Mouse (Mus musculus): ENCODE results near the gene Fbxw7.

GRCm38 (mm10) chr3:84820654-84821201 is 5.7 kb downstream of the Fbxw7 start:
- TF ChIP-seq CHD2 (IDR thresholded peaks at IDR 0.05; ENCODE audit: low read depth, low read length) (no peak), ZNF384 (IDR thresholded peaks at IDR 0.05; ENCODE audit: low read depth, low read length) (no peak), MAFK (IDR thresholded peaks at IDR 0.05; ENCODE audit: insufficient read depth, low read depth, low read length) (no peak), HCFC1 (IDR thresholded peaks at IDR 0.05; ENCODE audit: borderline replicate concordance, insufficient read depth, low read length) (no peak)
